Mouse (Mus musculus): ENCODE measurements around the gene Chrm4. TPM values are rescaled to one million over a fixed set of nuclear protein-coding genes. Genes with fewer than 3 reads are reported as not detected.

Gene Chrm4
- polyA plus RNA-seq, 1 experiment from 2014 or later = 0.32 TPM

GRCm38 (mm10) chr2:91932737-91933350, 5.8 kb downstream of the Chrm4 start:
- peak overlapping the region; percentile 90 for H3K4me2 ChIP-seq
- peak overlapping the region; percentile 97 for H3K9ac ChIP-seq
- WGBS = 15% methylated on average over 6 of the region's 6 CpGs
- no peaks in the 10 kb centered on the region for H3K27me3 ChIP-seq
- peaks cover 42% of the 10 kb centered on the region for H3K4me1 ChIP-seq
- peak overlapping the region; percentile 19 for H3K27ac ChIP-seq
- no peak for ATAC-seq (ENCODE audit: insufficient number of reproducible peaks, insufficient read depth, low FRiP score, low TSS enrichment, low read depth)
- no peaks in the 10 kb centered on the region for H3K9me3 ChIP-seq
- H3K4me3 ChIP-seq = peak overlapping the region; percentile 86
- H3K36me3 ChIP-seq = peaks cover 56% of the 10 kb centered on the region

DNA sequence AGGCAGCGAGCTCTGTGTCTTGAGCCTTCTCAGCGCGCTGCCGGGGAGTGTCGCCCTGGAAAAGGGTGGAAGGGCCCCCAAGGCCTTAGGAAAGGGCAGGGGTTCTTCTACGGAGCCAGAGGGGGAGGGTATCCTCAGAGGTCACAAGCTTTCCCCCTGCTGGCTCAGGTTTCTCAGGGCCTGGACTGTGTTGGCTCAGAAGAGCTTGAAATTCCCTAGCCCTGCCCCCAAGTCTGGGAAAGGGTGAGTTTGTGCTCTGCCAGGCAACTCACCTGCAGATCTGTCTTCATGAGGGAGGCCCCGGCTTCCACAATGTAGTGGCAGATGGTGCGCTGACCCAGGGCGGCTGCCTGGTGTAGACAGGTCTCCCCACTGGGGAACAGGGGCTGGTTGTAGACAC, 6.4 kb downstream of the Chrm4 start:
- no peak for ATAC-seq (ENCODE audit: insufficient number of reproducible peaks, insufficient read depth, low FRiP score, low TSS enrichment, low read depth)
- Histone ChIP-seq H3K9ac (peak overlapping the region; percentile 33; the same call in 1 of the 2 replicates), H3K9me3 (no peaks in the 10 kb centered on the region), H3K4me1 (peaks cover 41% of the 10 kb centered on the region), H3K27ac (peak overlapping the region; percentile 19), H3K4me2 (no peak overlapping the region), H3K27me3 (no peaks in the 10 kb centered on the region), H3K36me3 (peaks cover 60% of the 10 kb centered on the region), H3K4me3 (no peak overlapping the region)
- 20% methylated on average over 9 of the region's 9 CpGs for WGBS

DNA sequence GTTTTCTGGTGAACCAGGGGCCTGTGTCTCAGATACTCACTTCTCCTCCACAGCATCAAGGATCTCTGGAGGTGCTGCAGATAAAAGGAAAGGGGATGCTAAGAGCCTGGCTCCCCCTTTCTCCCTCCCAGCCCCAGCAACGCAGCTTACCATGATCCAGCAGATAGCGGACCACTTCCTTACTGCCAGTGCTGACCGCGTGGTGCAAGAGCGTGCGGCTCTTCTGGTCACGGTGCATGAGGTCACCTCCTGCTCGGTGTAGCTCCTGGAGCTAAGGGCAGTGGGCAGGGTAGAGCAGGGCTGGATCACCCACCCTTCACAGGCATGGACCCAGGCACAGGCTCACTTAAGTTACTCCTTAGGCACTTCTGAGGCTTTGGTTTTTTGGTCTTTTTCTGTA, 7.0 kb downstream of the Chrm4 start:
- WGBS = 51% methylated on average over 8 of the region's 8 CpGs
- Histone ChIP-seq H3K4me1 (peaks cover 38% of the 10 kb centered on the region), H3K27me3 (no peaks in the 10 kb centered on the region), H3K4me2 (no peak overlapping the region), H3K4me3 (no peak overlapping the region), H3K9me3 (no peaks in the 10 kb centered on the region), H3K27ac (no peak overlapping the region; the same call in 1 of the 2 replicates), H3K36me3 (peaks cover 62% of the 10 kb centered on the region), H3K9ac (no peak overlapping the region)
- no peak for ATAC-seq (ENCODE audit: insufficient number of reproducible peaks, insufficient read depth, low FRiP score, low TSS enrichment, low read depth)

DNA sequence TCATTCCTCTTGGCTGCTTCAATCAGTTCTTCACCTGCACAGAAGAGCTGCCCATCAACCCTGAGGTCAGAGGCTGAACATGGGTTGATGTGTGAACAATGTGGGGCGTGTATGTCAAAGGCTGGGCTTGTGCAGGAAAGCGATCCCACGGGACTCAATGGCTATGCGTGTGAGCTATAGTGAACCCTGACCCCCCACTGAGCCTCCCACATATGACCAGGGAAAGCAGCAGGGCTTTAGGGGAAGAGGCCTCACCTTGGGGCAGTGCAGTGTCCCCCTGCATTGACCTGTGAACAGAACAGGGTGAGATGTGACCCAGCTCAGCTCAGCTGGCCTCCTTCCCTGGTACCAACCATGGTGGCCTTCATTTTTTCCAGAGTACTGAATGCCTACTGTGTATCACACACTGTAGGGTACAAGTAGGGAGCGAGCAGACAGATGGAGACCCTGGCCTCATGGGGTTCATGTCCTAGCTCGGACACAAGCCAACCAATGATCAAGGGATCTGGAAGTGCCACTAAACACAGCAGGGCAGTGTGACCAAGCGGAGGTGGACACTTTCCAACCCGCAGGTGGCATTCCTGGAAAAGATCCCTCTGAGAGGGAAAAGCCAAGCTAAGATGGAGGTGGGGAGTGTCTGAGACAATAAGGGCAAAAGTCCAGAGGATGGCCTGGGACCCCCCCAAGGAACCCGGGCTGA, 7.9 kb downstream of the Chrm4 start:
- Histone ChIP-seq H3K36me3 (peaks cover 66% of the 10 kb centered on the region), H3K4me3 (no peak overlapping the region), H3K4me2 (no peak overlapping the region), H3K4me1 (peaks cover 30% of the 10 kb centered on the region), H3K9ac (no peak overlapping the region), H3K27me3 (no peaks in the 10 kb centered on the region), H3K27ac (no peak overlapping the region), H3K9me3 (no peaks in the 10 kb centered on the region)
- no peak for ATAC-seq (ENCODE audit: insufficient number of reproducible peaks, insufficient read depth, low FRiP score, low TSS enrichment, low read depth)
- WGBS = 88% methylated on average over 9 of the region's 9 CpGs

DNA sequence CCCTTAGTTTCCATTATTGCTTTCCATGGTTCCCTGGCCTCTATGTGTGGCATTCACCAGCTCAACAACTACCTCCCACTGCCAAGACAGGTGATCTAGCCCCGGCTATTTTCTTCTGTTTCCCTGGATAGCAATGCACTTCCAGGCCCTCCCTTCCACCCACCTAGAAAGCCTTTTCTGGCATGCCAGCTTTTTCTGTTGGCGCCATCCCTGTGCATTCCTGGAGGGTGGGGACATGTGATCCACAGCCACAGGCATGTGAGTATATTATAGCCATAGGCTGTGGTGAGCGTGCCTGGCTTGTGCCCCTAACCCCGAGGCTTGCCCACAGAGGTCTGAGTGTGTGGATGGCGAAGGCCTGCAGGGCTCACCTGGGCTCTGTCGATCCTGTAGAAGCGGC, 9.1 kb downstream of the Chrm4 start:
- WGBS = 82% methylated on average over 7 of the region's 7 CpGs
- Histone ChIP-seq H3K4me1 (peaks cover 25% of the 10 kb centered on the region), H3K36me3 (peaks cover 75% of the 10 kb centered on the region), H3K27ac (no peak overlapping the region), H3K27me3 (no peaks in the 10 kb centered on the region), H3K9ac (peak overlapping the region; percentile 32; the same call in 1 of the 2 replicates), H3K4me3 (no peak overlapping the region), H3K9me3 (no peaks in the 10 kb centered on the region), H3K4me2 (no peak overlapping the region)
- ATAC-seq (ENCODE audit: insufficient number of reproducible peaks, insufficient read depth, low FRiP score, low TSS enrichment, low read depth) = no peak

DNA sequence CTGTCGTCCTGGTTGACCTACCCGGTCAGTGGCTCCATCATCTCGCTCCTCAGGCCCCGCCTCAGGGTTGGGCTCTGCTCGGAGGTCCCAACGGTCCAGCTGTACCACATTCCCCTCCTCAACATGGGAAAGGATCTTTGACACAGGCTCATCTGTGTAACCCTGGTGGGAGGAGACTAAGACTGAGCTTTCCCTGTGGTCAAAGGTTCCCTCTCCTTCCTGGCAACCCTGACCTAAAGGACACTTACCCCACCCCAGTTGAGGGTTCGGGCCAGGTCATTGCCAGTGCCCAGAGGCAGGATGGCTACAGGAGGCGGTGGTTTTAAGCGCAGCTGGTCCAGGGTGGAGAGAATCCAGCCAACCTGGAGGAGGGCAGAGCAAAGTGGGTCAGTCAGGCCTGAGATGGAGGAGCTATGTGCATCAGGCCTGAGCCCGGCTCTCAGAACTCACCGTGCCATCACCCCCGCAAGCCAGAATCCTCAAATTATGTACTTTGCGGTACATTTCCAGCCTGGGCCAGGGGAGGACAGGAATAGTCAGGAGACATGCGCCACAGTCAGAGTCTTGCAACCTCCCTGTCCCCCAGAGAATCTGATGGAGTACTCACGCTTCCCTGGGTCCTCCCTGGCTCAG, 12.4 kb downstream of the Chrm4 start:
- 81% methylated on average over 15 of the region's 15 CpGs for WGBS
- H3K4me2 ChIP-seq = no peak overlapping the region
- peaks cover 6% of the 10 kb centered on the region for H3K4me1 ChIP-seq
- H3K9me3 ChIP-seq = no peaks in the 10 kb centered on the region
- peaks cover 69% of the 10 kb centered on the region for H3K36me3 ChIP-seq
- no peak overlapping the region for H3K9ac ChIP-seq
- H3K27ac ChIP-seq = no peak overlapping the region
- H3K4me3 ChIP-seq = no peak overlapping the region
- no peaks in the 10 kb centered on the region for H3K27me3 ChIP-seq
- ATAC-seq (ENCODE audit: insufficient number of reproducible peaks, insufficient read depth, low FRiP score, low TSS enrichment, low read depth) = no peak

DNA sequence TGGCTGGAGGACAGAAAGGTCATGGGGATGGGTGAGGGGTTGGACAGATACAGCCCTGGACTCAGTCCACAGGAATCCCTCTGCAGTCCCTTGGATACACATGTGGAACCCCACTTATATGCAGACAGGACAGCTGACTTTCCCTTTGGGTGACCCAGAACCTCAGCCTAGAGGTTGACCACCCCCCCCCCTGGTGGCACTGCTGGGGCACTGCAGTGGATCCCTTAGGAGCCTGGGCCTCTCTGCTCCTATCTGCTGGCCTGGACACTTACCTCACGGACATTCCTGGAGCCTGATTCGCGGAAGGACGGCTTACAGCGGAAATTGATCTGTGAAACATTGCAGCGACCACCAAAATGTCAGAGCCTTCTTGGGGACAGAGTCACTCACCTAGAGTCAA, 15.3 kb downstream of the Chrm4 start:
- Histone ChIP-seq H3K9me3 (no peaks in the 10 kb centered on the region), H3K27me3 (no peaks in the 10 kb centered on the region), H3K27ac (no peak overlapping the region), H3K4me1 (peaks cover 21% of the 10 kb centered on the region), H3K36me3 (peaks cover 39% of the 10 kb centered on the region), H3K4me2 (no peak overlapping the region), H3K4me3 (no peak overlapping the region), H3K9ac (no peak overlapping the region)
- no peak for ATAC-seq (ENCODE audit: insufficient number of reproducible peaks, insufficient read depth, low FRiP score, low TSS enrichment, low read depth)
- WGBS = 76% methylated on average over 6 of the region's 6 CpGs

DNA sequence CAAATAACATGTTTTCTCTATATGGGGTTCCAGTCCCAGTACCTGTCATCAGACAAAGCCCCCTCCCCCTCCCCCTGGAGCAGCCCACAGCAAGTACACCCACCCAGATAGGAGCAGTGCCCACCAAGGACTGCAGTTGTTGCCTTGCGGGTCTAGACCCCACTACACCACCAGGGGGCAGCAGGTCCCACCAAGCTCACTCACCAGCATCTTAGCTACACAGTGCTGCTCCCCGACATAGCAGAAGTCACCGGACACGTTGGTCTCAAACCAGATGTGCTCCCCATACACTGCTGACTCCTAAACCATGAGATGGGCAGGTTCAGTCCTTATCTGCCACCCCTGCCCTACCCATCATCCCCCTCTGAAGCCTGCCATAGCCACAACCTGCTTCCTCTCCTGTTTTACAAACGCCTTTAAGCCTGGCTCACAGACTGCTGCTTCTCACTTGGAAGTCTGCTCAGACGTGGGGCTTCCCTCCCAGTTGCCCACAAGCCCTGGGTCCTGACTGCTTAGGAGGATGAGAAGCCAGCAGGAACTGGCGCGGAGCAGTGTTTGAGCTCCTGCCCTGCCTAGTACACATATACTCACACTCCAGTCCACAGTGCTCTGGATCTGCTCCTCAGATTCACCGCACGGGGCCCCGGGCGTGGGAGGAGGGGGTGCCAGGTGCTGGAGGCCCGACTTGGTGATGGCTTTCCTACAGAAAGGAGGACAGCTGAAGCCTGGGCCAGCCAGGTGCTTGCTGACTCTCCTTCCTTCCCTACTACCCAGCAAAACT, 17.3 kb downstream of the Chrm4 start:
- peaks cover 39% of the 10 kb centered on the region for H3K4me1 ChIP-seq
- H3K4me3 ChIP-seq = no peak overlapping the region
- peak; percentile 29; the same call in 1 of the 2 replicates for ATAC-seq (ENCODE audit: insufficient number of reproducible peaks, insufficient read depth, low FRiP score, low TSS enrichment, low read depth)
- no peaks in the 10 kb centered on the region for H3K9me3 ChIP-seq
- peak overlapping the region; percentile 47; the same call in 1 of the 2 replicates for H3K9ac ChIP-seq
- H3K27ac ChIP-seq = peak overlapping the region; percentile 22; the same call in 1 of the 2 replicates
- no peak overlapping the region for H3K4me2 ChIP-seq
- WGBS = 47% methylated on average over 13 of the region's 13 CpGs
- H3K27me3 ChIP-seq = no peaks in the 10 kb centered on the region
- peaks cover 19% of the 10 kb centered on the region for H3K36me3 ChIP-seq

- H3K27ac ChIP-seq = peak within 1 kb of the TSS; percentile 22; the same call in 1 of the 2 replicates
These were observed 18.4 kb downstream of the Chrm4 start, which contains the start of gene Gm9821 for GRCm38 (mm10) chr2:91945483-91945882. TSS of gene Gm9821 (plus strand) at chr2:91945703.

DNA sequence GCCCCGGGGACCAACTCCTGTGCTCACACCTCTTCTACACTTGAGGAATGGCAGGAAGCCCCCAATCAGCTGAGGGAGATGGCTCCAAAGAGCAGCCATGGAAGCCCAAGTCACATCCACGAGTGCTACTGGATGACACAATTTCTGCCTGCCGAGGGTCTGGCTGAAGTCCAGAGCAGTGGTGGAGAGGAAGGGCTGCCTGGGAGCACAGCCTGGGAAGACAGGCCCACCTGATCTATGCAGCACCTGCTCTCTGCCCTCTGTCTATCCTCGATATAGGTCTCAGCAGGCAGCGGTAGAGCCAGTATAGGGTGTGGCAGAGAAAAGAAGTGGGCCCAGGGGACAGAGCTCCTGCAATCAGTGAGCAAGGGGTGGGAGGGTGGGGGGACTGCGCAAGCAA, 19.8 kb downstream of the Chrm4 start:
- Histone ChIP-seq H3K4me1 (peaks cover 54% of the 10 kb centered on the region), H3K9ac (0 out of 2 replicates have a peak overlapping the region, but pooled peaks have one; percentile 46)

More at GRCm38 (mm10) chr2:91945483-91945882, 18.4 kb downstream of the Chrm4 start, which contains the start of gene Gm9821:
- no peak within 1 kb of the TSS for H3K4me2 ChIP-seq
- H3K36me3 ChIP-seq = peaks cover 8% of the 10 kb centered on the region
- peak within 1 kb of the TSS; percentile 47; the same call in 1 of the 2 replicates for H3K9ac ChIP-seq
- WGBS = 81% methylated on average over 18 of the region's 18 CpGs
- H3K4me3 ChIP-seq = no peak within 1 kb of the TSS
- peaks cover 50% of the 10 kb centered on the region for H3K4me1 ChIP-seq
- no peak for ATAC-seq (ENCODE audit: insufficient number of reproducible peaks, insufficient read depth, low FRiP score, low TSS enrichment, low read depth)
- H3K27me3 ChIP-seq = no peaks in the 10 kb centered on the region
- H3K9me3 ChIP-seq = no peaks in the 10 kb centered on the region

More for the DNA sequence above, 19.8 kb downstream of the Chrm4 start:
- H3K4me2 ChIP-seq = no peak overlapping the region
- no peaks in the 10 kb centered on the region for H3K27me3 ChIP-seq
- H3K36me3 ChIP-seq = peaks cover 3% of the 10 kb centered on the region; the same call in 1 of the 2 replicates
- ATAC-seq (ENCODE audit: insufficient number of reproducible peaks, insufficient read depth, low FRiP score, low TSS enrichment, low read depth) = no peak
- WGBS = 69% methylated on average over 6 of the region's 6 CpGs
- H3K27ac ChIP-seq = no peak overlapping the region
- no peak overlapping the region for H3K4me3 ChIP-seq
- H3K9me3 ChIP-seq = no peaks in the 10 kb centered on the region

All from embryonic facial prominence, embryonic 13.5 days (tissue).